Mouse (Mus musculus) heart, postnatal 0 days (tissue): ENCODE results near the gene Taldo1. TPM values are rescaled to one million over a fixed set of nuclear protein-coding genes. Genes with fewer than 3 reads are reported as not detected.

Experiments
- ATAC-seq: fragments of 200-750 bp; cut with Nextera tagmentation; 2 replicates; pipeline ENCODE4 v1.8.0; 2017; ENCODE audit warnings: low read depth, moderate number of reproducible peaks, moderate library complexity; ENCODE audit not compliant: insufficient read depth
- DNase-seq: peaks from one replicate; pipeline ENCODE4 v3.0.0-alpha.2; 2016; ENCODE audit warnings: low spot score
- H3K27ac ChIP-seq: fragments of 300-500 bp; sonication (generic); 2 replicates; pipeline ENCODE4 v1.5.1; 2014; ENCODE audit warnings: low read depth, mild to moderate bottlenecking
- H3K27me3 ChIP-seq: fragments of 300-500 bp; sonication (generic); 2 replicates; pipeline ENCODE4 v1.6.1; 2014; ENCODE audit warnings: low read length, mixed read lengths; ENCODE audit not compliant: control insufficient read depth, insufficient read depth
- H3K36me3 ChIP-seq: fragments of 300-500 bp; sonication (generic); replicated peaks from 2 replicates; pipeline ENCODE4 v1.6.1; 2014; ENCODE audit warnings: low read length, mixed read lengths; ENCODE audit not compliant: control insufficient read depth, insufficient read depth
- H3K4me1 ChIP-seq: fragments of 300-500 bp; sonication (generic); 2 replicates; pipeline ENCODE4 v1.6.1; 2014; ENCODE audit warnings: antibody characterized with exemption; ENCODE audit not compliant: control insufficient read depth, insufficient read depth
- H3K4me2 ChIP-seq: fragments of 300-500 bp; sonication (generic); 2 replicates; pipeline ENCODE4 v1.6.1; 2014; ENCODE audit warnings: low read depth, mild to moderate bottlenecking, low read length, moderate library complexity
- H3K4me3 ChIP-seq: fragments of 300-500 bp; sonication (generic); 2 replicates; pipeline ENCODE4 v1.5.1; 2014; ENCODE audit warnings: low read depth, low read length
- H3K9ac ChIP-seq: fragments of 300-500 bp; sonication (generic); replicated peaks from 2 replicates; pipeline ENCODE4 v1.6.1; 2014; ENCODE audit warnings: low read depth, low read length, mixed read lengths
- H3K9me3 ChIP-seq: fragments of 300-500 bp; sonication (generic); replicated peaks from 2 replicates; pipeline ENCODE4 v1.6.1; 2016; ENCODE audit warnings: low read length; ENCODE audit not compliant: control insufficient read depth
- CTCF ChIP-seq: IDR thresholded peaks from 2 replicates; pipeline ENCODE4 v1.5.1; 2016; ENCODE audit warnings: antibody characterized with exemption, control low read depth, low read depth
- EP300 ChIP-seq: IDR thresholded peaks from 2 replicates; pipeline ENCODE4 v1.6.1; 2016; ENCODE audit warnings: antibody characterized with exemption, low read depth
- WGBS: fragments of 180-500 bp; shearing (Covaris S2); extraction: QIAGEN DNeasy Blood & Tissue Kit; methylation state at CpG from one replicate; pipeline ENCODE4 v1.1.7; 2014; 5-methylcytosine and 5-hydroxymethylcytosine counted together
- polyA plus RNA-seq: library from polyadenylated mRNA; unstranded; fragments of >200 nt; fragmentation: Nextera tagmentation; extraction: Ambion mirVana; gene quantifications from 2 replicates; pipeline ENCODE4 v1.2.1, GENCODE M21; 2015
- total RNA-seq: library from RNA; depleted of rRNA; stranded (reverse); fragments of >200 nt; gene quantifications from 2 replicates; pipeline ENCODE4 v1.2.3, GENCODE M21; 2014; ENCODE audit warnings: low replicate concordance

The Taldo1 gene
- total and polyA plus RNA-seq, 2 experiments from 2014 or later: 173 to 225 TPM

GRCm38 (mm10) chr7:141390326-141391259 lies 1.4 kb upstream of the Taldo1 start:
- Histone ChIP-seq H3K9ac (no peak overlapping the region), H3K27ac (no peak overlapping the region), H3K36me3 (peaks cover 4% of the 10 kb centered on the region; the same call in 1 of the 2 replicates), H3K27me3 (no peaks in the 10 kb centered on the region), H3K9me3 (no peaks in the 10 kb centered on the region), H3K4me2 (no peak overlapping the region), H3K4me1 (peaks cover 9% of the 10 kb centered on the region), H3K4me3 (no peak overlapping the region)
- ATAC-seq (no peak), DNase-seq (no peak)
- TF ChIP-seq CTCF: no peak
- no peak for TF ChIP-seq EP300
- 55% methylated on average over 9 of the region's 9 CpGs for WGBS

DNA sequence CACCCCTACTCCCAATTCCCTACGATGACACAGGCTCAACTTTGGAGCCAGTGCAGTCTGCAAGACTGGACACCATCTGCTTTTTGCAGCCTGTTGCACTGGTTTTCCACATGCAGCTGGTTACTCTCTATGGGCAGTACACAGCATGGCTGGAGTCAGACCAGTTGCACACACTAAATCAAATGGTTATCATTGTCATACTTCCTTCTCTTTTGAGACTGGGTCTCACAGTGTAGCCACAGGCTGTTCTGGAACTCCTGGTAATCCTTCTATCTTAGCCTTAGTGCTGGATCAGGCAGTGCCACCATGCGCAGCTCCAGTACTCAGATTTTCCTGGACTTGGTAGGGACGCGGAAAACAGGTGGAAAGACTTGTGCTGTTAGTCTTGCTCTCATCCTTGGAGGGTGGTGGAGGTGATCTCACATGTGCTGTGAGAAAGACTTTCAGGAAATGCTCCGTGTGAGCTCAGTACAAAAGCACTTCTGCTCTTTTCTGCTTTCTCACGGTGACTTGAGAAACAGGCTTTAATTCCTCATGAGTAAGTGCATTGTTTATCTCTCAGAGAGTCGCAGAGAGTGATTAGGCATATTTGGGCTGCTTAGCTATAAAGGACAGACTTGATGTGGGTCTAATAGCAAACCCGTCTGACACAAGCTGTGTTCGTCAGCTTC lies 688 bp downstream of the Taldo1 start:
- 23% methylated on average over 9 of the region's 9 CpGs for WGBS
- ATAC-seq (no peak), DNase-seq (no peak)

DNA sequence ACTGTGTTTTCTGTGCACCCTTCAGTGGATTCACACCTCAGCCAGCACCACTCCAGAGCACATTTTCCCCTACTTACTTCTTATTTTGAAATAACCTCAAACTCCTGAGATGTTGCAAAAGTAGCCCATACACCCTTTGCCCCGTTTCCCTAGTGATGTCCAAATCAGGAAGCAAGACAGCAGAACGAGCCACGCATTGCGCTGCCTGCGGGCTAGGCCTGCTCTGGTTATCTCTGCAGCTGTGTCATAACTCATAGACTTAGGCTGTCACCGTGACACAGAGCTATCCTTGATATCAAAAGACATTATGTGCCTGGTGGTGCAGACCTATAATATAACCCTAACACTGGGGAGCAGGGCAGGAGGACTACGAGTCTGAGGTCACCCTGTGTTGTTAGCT lies 2.2 kb downstream of the Taldo1 start:
- Histone ChIP-seq H3K9me3 (no peaks in the 10 kb centered on the region), H3K27ac (no peak overlapping the region), H3K27me3 (no peaks in the 10 kb centered on the region), H3K9ac (no peak overlapping the region), H3K36me3 (peaks cover 36% of the 10 kb centered on the region), H3K4me3 (no peak overlapping the region), H3K4me2 (no peak overlapping the region), H3K4me1 (peaks cover 9% of the 10 kb centered on the region)
- DNase-seq (no peak), ATAC-seq (no peak)
- TF ChIP-seq CTCF (no peak), EP300 (no peak)
- WGBS: 70% methylated on average over 7 of the region's 7 CpGs

More for the DNA sequence above, 688 bp downstream of the Taldo1 start:
- Histone ChIP-seq H3K4me3 (peak overlapping the region; percentile 76), H3K9ac (peak overlapping the region; percentile 70), H3K27me3 (no peaks in the 10 kb centered on the region), H3K9me3 (no peaks in the 10 kb centered on the region), H3K4me1 (peaks cover 9% of the 10 kb centered on the region), H3K4me2 (peak overlapping the region; percentile 98), H3K36me3 (peaks cover 21% of the 10 kb centered on the region), H3K27ac (peak overlapping the region; percentile 64)
- TF ChIP-seq CTCF: no peak
- TF ChIP-seq EP300: no peak

- TF ChIP-seq CTCF (peak; percentile 72), EP300 (no peak)
- DNase-seq (peak; percentile 36), ATAC-seq (no peak)
- Histone ChIP-seq H3K4me2 (no peak overlapping the region), H3K9ac (no peak overlapping the region), H3K36me3 (peaks cover 42% of the 10 kb centered on the region), H3K9me3 (no peaks in the 10 kb centered on the region), H3K27ac (no peak overlapping the region), H3K27me3 (no peaks in the 10 kb centered on the region), H3K4me3 (no peak overlapping the region), H3K4me1 (peaks cover 9% of the 10 kb centered on the region)
- WGBS: 26% methylated on average over 6 of the region's 6 CpGs
Measured at GRCm38 (mm10) chr7:141394771-141395170, 2.8 kb downstream of the Taldo1 start.

- Histone ChIP-seq H3K4me3 (no peak overlapping the region), H3K9ac (no peak overlapping the region), H3K4me1 (peaks cover 9% of the 10 kb centered on the region), H3K27me3 (no peaks in the 10 kb centered on the region), H3K27ac (no peak overlapping the region), H3K36me3 (peaks cover 47% of the 10 kb centered on the region), H3K4me2 (no peak overlapping the region), H3K9me3 (no peaks in the 10 kb centered on the region)
- WGBS: 67% methylated on average over 1 of the region's 1 CpGs
- no peak for ATAC-seq
- TF ChIP-seq CTCF (no peak), EP300 (no peak)
- no peak for DNase-seq
Measured at GRCm38 (mm10) chr7:141395348-141395747, 3.3 kb downstream of the Taldo1 start.
